Mouse (Mus musculus): ENCODE measurements at regions not wholly inside any gene's neighbourhood (a gene's known extent, or its start where the extent isn't known, plus 50 kb on each side); places are given as distances from the start of the nearest gene placed in this dataset.

- no peaks in the 10 kb centered on the region for H3K79me2 ChIP-seq (ENCODE audit: control insufficient read depth, insufficient read depth, low read length, poor library complexity)
- H3K9ac ChIP-seq (ENCODE audit: control insufficient read depth, low read depth, low read length, poor library complexity, severe bottlenecking): no peak overlapping the region
- no peak overlapping the region for H3K4me3 ChIP-seq (ENCODE audit: control insufficient read depth in 1 of 2, insufficient read depth in 1 of 2, low read depth in 2 of 2, low read length in 2 of 2)
- H3K9me3 ChIP-seq (replicated peaks; ENCODE audit: insufficient read depth, low read length): no peaks in the 10 kb centered on the region
- no peaks in the 10 kb centered on the region for H3K36me3 ChIP-seq (ENCODE audit: control insufficient read depth in 1 of 2, insufficient read depth in 2 of 2, low read length in 2 of 2)
- no peak overlapping the region for H3K27ac ChIP-seq (ENCODE audit: control insufficient read depth, low read depth, low read length)
- H3K4me1 ChIP-seq (ENCODE audit: control insufficient read depth in 1 of 2, insufficient read depth in 2 of 2, low read length in 2 of 2): no peaks in the 10 kb centered on the region
- no peaks in the 10 kb centered on the region for H3K27me3 ChIP-seq (ENCODE audit: control insufficient read depth in 1 of 2, insufficient read depth in 2 of 2, low read length in 2 of 2)
- TF ChIP-seq UBTF (IDR thresholded peaks at IDR 0.05; ENCODE audit: borderline replicate concordance, insufficient read depth, low read depth, low read length): no peak
- DNase-seq (ENCODE audit: low read depth, low spot score): no peak
Observed at GRCm38 (mm10) chr7:39675124-39675846, 157.7 kb downstream of the Zfp619 start.

- Histone ChIP-seq H3K27me3 (ENCODE audit: control insufficient read depth in 1 of 2, insufficient read depth in 2 of 2, low read length in 2 of 2) (no peaks in the 10 kb centered on the region), H3K36me3 (ENCODE audit: control insufficient read depth in 1 of 2, insufficient read depth in 2 of 2, low read length in 2 of 2) (no peaks in the 10 kb centered on the region), H3K27ac (ENCODE audit: control insufficient read depth, low read depth, low read length) (no peak overlapping the region), H3K4me1 (ENCODE audit: control insufficient read depth in 1 of 2, insufficient read depth in 2 of 2, low read length in 2 of 2) (no peaks in the 10 kb centered on the region), H3K9ac (ENCODE audit: control insufficient read depth, low read depth, low read length, poor library complexity, severe bottlenecking) (no peak overlapping the region), H3K4me3 (ENCODE audit: control insufficient read depth in 1 of 2, insufficient read depth in 1 of 2, low read depth in 2 of 2, low read length in 2 of 2) (no peak overlapping the region), H3K9me3 (replicated peaks; ENCODE audit: insufficient read depth, low read length) (no peaks in the 10 kb centered on the region), H3K79me2 (ENCODE audit: control insufficient read depth, insufficient read depth, low read length, poor library complexity) (no peaks in the 10 kb centered on the region)
- no peak for DNase-seq (ENCODE audit: low read depth, low spot score)
- TF ChIP-seq ZMIZ1 (IDR thresholded peaks at IDR 0.05; ENCODE audit: low read depth, low read length) (no peak), ETS1 (IDR thresholded peaks at IDR 0.05; ENCODE audit: low read depth, low read length) (no peak), TBP (IDR thresholded peaks at IDR 0.05; ENCODE audit: low read depth, low read length) (no peak), UBTF (IDR thresholded peaks at IDR 0.05; ENCODE audit: borderline replicate concordance, insufficient read depth, low read depth, low read length) (no peak), SMC3 (IDR thresholded peaks at IDR 0.05; ENCODE audit: low read depth, low read length) (no peak), MAX (IDR thresholded peaks at IDR 0.05; ENCODE audit: low read length) (no peak), TCF12 (IDR thresholded peaks at IDR 0.05; ENCODE audit: low read depth, low read length) (no peak), NELFE (IDR thresholded peaks at IDR 0.05; ENCODE audit: low read depth, low read length) (no peak), POLR2AphosphoS2 (IDR thresholded peaks at IDR 0.05; ENCODE audit: low read length) (no peak), SIN3A (IDR thresholded peaks at IDR 0.05; ENCODE audit: low read length) (no peak)
Observed at GRCm38 (mm10) chr7:39675847-39676238, 158.3 kb downstream of the Zfp619 start.

- Histone ChIP-seq H3K27ac (ENCODE audit: control insufficient read depth, low read depth, low read length) (no peak overlapping the region), H3K36me3 (ENCODE audit: control insufficient read depth in 1 of 2, insufficient read depth in 2 of 2, low read length in 2 of 2) (no peaks in the 10 kb centered on the region), H3K4me3 (ENCODE audit: control insufficient read depth in 1 of 2, insufficient read depth in 1 of 2, low read depth in 2 of 2, low read length in 2 of 2) (no peak overlapping the region), H3K27me3 (ENCODE audit: control insufficient read depth in 1 of 2, insufficient read depth in 2 of 2, low read length in 2 of 2) (no peaks in the 10 kb centered on the region), H3K4me1 (ENCODE audit: control insufficient read depth in 1 of 2, insufficient read depth in 2 of 2, low read length in 2 of 2) (no peaks in the 10 kb centered on the region), H3K9me3 (replicated peaks; ENCODE audit: insufficient read depth, low read length) (no peaks in the 10 kb centered on the region), H3K79me2 (ENCODE audit: control insufficient read depth, insufficient read depth, low read length, poor library complexity) (no peaks in the 10 kb centered on the region), H3K9ac (ENCODE audit: control insufficient read depth, low read depth, low read length, poor library complexity, severe bottlenecking) (no peak overlapping the region)
- no peak for DNase-seq (ENCODE audit: low read depth, low spot score)
- TF ChIP-seq GABPA (IDR thresholded peaks at IDR 0.05; ENCODE audit: low read depth, low read length) (no peak), POLR2A (IDR thresholded peaks at IDR 0.05; ENCODE audit: control insufficient read depth in 1 of 2, insufficient read depth in 1 of 2, low read depth in 1 of 2, low read length in 2 of 2, poor library complexity in 1 of 2) (no peak), POLR2AphosphoS5 (IDR thresholded peaks at IDR 0.05; ENCODE audit: borderline replicate concordance, low read depth, low read length) (no peak), BHLHE40 (IDR thresholded peaks at IDR 0.05; ENCODE audit: borderline replicate concordance, low read depth, low read length) (no peak), UBTF (IDR thresholded peaks at IDR 0.05; ENCODE audit: borderline replicate concordance, insufficient read depth, low read depth, low read length) (no peak), RAD21 (IDR thresholded peaks at IDR 0.05; ENCODE audit: low read depth, low read length) (no peak), MYC (IDR thresholded peaks at IDR 0.05; ENCODE audit: low read depth, low read length) (no peak), SIN3A (IDR thresholded peaks at IDR 0.05; ENCODE audit: low read length) (no peak), ZKSCAN1 (IDR thresholded peaks at IDR 0.05; ENCODE audit: low read depth, low read length) (no peak), NRF1 (IDR thresholded peaks at IDR 0.05; ENCODE audit: insufficient read depth, low read depth, low read length, poor library complexity, severe bottlenecking) (no peak), RCOR1 (IDR thresholded peaks at IDR 0.05; ENCODE audit: low read depth, low read length) (no peak), ZMIZ1 (IDR thresholded peaks at IDR 0.05; ENCODE audit: low read depth, low read length) (no peak), EP300 (IDR thresholded peaks at IDR 0.05; ENCODE audit: low read depth in 1 of 2, low read length in 2 of 2) (no peak), MAX (IDR thresholded peaks at IDR 0.05; ENCODE audit: low read length) (no peak), TAL1 (IDR thresholded peaks at IDR 0.05; ENCODE audit: low read length) (no peak), HCFC1 (IDR thresholded peaks at IDR 0.05; ENCODE audit: low read depth, low read length) (no peak), KAT2A (conservative IDR thresholded peaks at IDR 0.05; ENCODE audit: low read depth, low read length) (no peak), SMC3 (IDR thresholded peaks at IDR 0.05; ENCODE audit: low read depth, low read length) (no peak)
Observed at GRCm38 (mm10) chr7:39680411-39680810, 162.8 kb downstream of the Zfp619 start.

Measured in MEL (cell line).